Mouse (Mus musculus) MEL (cell line): ENCODE data around the gene Zfp300. TPM values are rescaled to one million over a fixed set of nuclear protein-coding genes. Genes with fewer than 3 reads are reported as not detected.
A peak's percentile ranks its signal among the peaks of the same experiment; 100 is the strongest.

Experiments
- DNase-seq: peaks from one replicate; pipeline ENCODE4 v3.0.0; 2011; ENCODE audit warnings: low read depth, low spot score
- H3K27ac ChIP-seq: 2 replicates; pipeline ENCODE4 v1.5.1; 2012; ENCODE audit warnings: low read depth, mild to moderate bottlenecking, control low read depth, low read length, moderate library complexity; ENCODE audit not compliant: control insufficient read depth
- H3K27me3 ChIP-seq, 2 experiments: fragments of 150-350 bp in 1 of 2; sonication (generic) in 1 of 2; 2 replicates each; pipeline ENCODE4 v1.6.1; 2012; ENCODE audit warnings: low read length in 2 of 2, mild to moderate bottlenecking in 2 of 2, improper control_type of control experiment in 1 of 2, moderate library complexity in 1 of 2; ENCODE audit not compliant: insufficient read depth in 2 of 2, control insufficient read depth in 1 of 2
- H3K36me3 ChIP-seq, 2 experiments: 2 replicates each; pipeline ENCODE4 v1.6.1; 2012 to 2014; ENCODE audit warnings: low read length in 2 of 2, improper control_type of control experiment in 1 of 2, inconsistent platforms in 1 of 2, mild to moderate bottlenecking in 1 of 2; ENCODE audit not compliant: insufficient read depth in 2 of 2, control insufficient read depth in 1 of 2
- H3K4me1 ChIP-seq, 2 experiments: fragments of 150-350 bp in 1 of 2; sonication (generic) in 1 of 2; 2 replicates each; pipeline ENCODE4 v1.6.1; 2012; ENCODE audit warnings: low read length in 2 of 2, improper control_type of control experiment in 1 of 2, mild to moderate bottlenecking in 1 of 2; ENCODE audit not compliant: insufficient read depth in 2 of 2, control insufficient read depth in 1 of 2
- H3K4me3 ChIP-seq, 2 experiments: fragments of 150-350 bp in 1 of 2; sonication (generic) in 1 of 2; 2 replicates each; pipeline ENCODE4 v1.5.1; 2012; ENCODE audit warnings: low read depth in 2 of 2, low read length in 2 of 2, mild to moderate bottlenecking in 2 of 2, moderate library complexity in 2 of 2, control low read depth in 1 of 2, improper control_type of control experiment in 1 of 2; ENCODE audit not compliant: control insufficient read depth in 1 of 2, insufficient read depth in 1 of 2
- H3K79me2 ChIP-seq: 2 replicates; pipeline ENCODE4 v1.6.1; 2012; ENCODE audit warnings: mild to moderate bottlenecking, low read length, moderate library complexity; ENCODE audit not compliant: control insufficient read depth, poor library complexity, insufficient read depth
- H3K9ac ChIP-seq: 2 replicates; pipeline ENCODE4 v1.6.1; 2012; ENCODE audit warnings: low read depth, mild to moderate bottlenecking, control low read depth, low read length, moderate library complexity; ENCODE audit not compliant: control insufficient read depth, poor library complexity, severe bottlenecking
- H3K9me3 ChIP-seq: fragments of 150-350 bp; sonication (generic); replicated peaks from 2 replicates; pipeline ENCODE4 v1.6.1; 2012; ENCODE audit warnings: mild to moderate bottlenecking, low read length, improper control_type of control experiment, moderate library complexity; ENCODE audit not compliant: insufficient read depth
- BHLHE40 ChIP-seq: IDR thresholded peaks from 2 replicates; pipeline ENCODE4 v1.6.1; 2012; ENCODE audit warnings: low read depth, mild to moderate bottlenecking, inconsistent platforms, low read length, improper control_type of control experiment, borderline replicate concordance
- CHD1 ChIP-seq: IDR thresholded peaks from 2 replicates; pipeline ENCODE4 v1.6.1; 2012; ENCODE audit warnings: low read depth, mild to moderate bottlenecking, inconsistent platforms, low read length, improper control_type of control experiment
- CHD2 ChIP-seq: IDR thresholded peaks from 2 replicates; pipeline ENCODE4 v1.6.1; 2011; ENCODE audit warnings: low read length, improper control_type of control experiment
- CTCF ChIP-seq, 3 experiments: IDR thresholded peaks in 2 of 3; conservative IDR thresholded peaks in 1 of 3; 2 replicates each; pipeline ENCODE4 v1.5.1; 2011 to 2012; ENCODE audit warnings: low read length in 3 of 3, low read depth in 2 of 3, mild to moderate bottlenecking in 2 of 3, improper control_type of control experiment in 1 of 3, inconsistent platforms in 1 of 3, mixed read lengths in 1 of 3, moderate library complexity in 1 of 3; ENCODE audit not compliant: control insufficient read depth in 1 of 3, insufficient read depth in 1 of 3, poor library complexity in 1 of 3, severe bottlenecking in 1 of 3
- E2F4 ChIP-seq: IDR thresholded peaks from 2 replicates; pipeline ENCODE4 v1.6.1; 2011; ENCODE audit warnings: low read depth, low read length, improper control_type of control experiment, borderline replicate concordance
- ELF1 ChIP-seq: IDR thresholded peaks from 2 replicates; pipeline ENCODE4 v1.6.1; 2014; ENCODE audit warnings: low read depth, mild to moderate bottlenecking, inconsistent platforms, low read length, improper control_type of control experiment, moderate library complexity
- EP300 ChIP-seq, 2 experiments: IDR thresholded peaks; 2 replicates each; pipeline ENCODE4 v1.6.1; 2011; ENCODE audit warnings: improper control_type of control experiment in 2 of 2, low read length in 2 of 2, low read depth in 1 of 2, mild to moderate bottlenecking in 1 of 2
- ETS1 ChIP-seq: IDR thresholded peaks from 2 replicates; pipeline ENCODE4 v1.6.1; 2012; ENCODE audit warnings: low read depth, mild to moderate bottlenecking, inconsistent platforms, low read length, improper control_type of control experiment, moderate library complexity
- GABPA ChIP-seq: IDR thresholded peaks from 2 replicates; pipeline ENCODE4 v1.6.1; 2012; ENCODE audit warnings: low read depth, mild to moderate bottlenecking, inconsistent platforms, low read length, improper control_type of control experiment, moderate library complexity
- GATA1 ChIP-seq: IDR thresholded peaks from 2 replicates; pipeline ENCODE4 v1.6.1; 2011; ENCODE audit warnings: low read depth, low read length, improper control_type of control experiment
- HCFC1 ChIP-seq: IDR thresholded peaks from 2 replicates; pipeline ENCODE4 v1.6.1; 2012; ENCODE audit warnings: low read depth, mild to moderate bottlenecking, inconsistent platforms, low read length, improper control_type of control experiment, moderate library complexity
- JUND ChIP-seq: IDR thresholded peaks from 2 replicates; pipeline ENCODE4 v1.6.1; 2011; ENCODE audit warnings: low read depth, mild to moderate bottlenecking, improper control_type of control experiment, low read length
- KAT2A ChIP-seq: conservative IDR thresholded peaks from 2 replicates; pipeline ENCODE4 v1.6.1; 2012; ENCODE audit warnings: low read depth, low read length, improper control_type of control experiment, inconsistent platforms
- MAFK ChIP-seq: IDR thresholded peaks from 2 replicates; pipeline ENCODE4 v1.6.1; 2011; ENCODE audit warnings: low read depth, mild to moderate bottlenecking, low read length, improper control_type of control experiment, borderline replicate concordance
- MAX ChIP-seq: IDR thresholded peaks from 2 replicates; pipeline ENCODE4 v1.6.1; 2011; ENCODE audit warnings: low read length, improper control_type of control experiment
- MAZ ChIP-seq: IDR thresholded peaks from 2 replicates; pipeline ENCODE4 v1.6.1; 2012; ENCODE audit warnings: low read depth, mild to moderate bottlenecking, inconsistent platforms, low read length, improper control_type of control experiment
- MXI1 ChIP-seq: IDR thresholded peaks from 2 replicates; pipeline ENCODE4 v1.6.1; 2011; ENCODE audit warnings: mild to moderate bottlenecking, low read depth, low read length, improper control_type of control experiment
- MYB ChIP-seq: IDR thresholded peaks from 2 replicates; pipeline ENCODE4 v1.6.1; 2011; ENCODE audit warnings: mild to moderate bottlenecking, low read depth, low read length, improper control_type of control experiment
- MYC ChIP-seq: IDR thresholded peaks from 2 replicates; pipeline ENCODE4 v1.6.1; 2011; ENCODE audit warnings: low read depth, mild to moderate bottlenecking, low read length, improper control_type of control experiment, moderate library complexity
- NELFE ChIP-seq: IDR thresholded peaks from 2 replicates; pipeline ENCODE4 v1.6.1; 2011; ENCODE audit warnings: low read depth, low read length, improper control_type of control experiment
- NRF1 ChIP-seq: IDR thresholded peaks from 2 replicates; pipeline ENCODE4 v1.6.1; 2014; ENCODE audit warnings: low read depth, mild to moderate bottlenecking, inconsistent platforms, low read length, improper control_type of control experiment, moderate library complexity; ENCODE audit not compliant: poor library complexity, insufficient read depth, severe bottlenecking
- POLR2A ChIP-seq, 2 experiments: IDR thresholded peaks; 2 replicates each; pipeline ENCODE4 v1.6.1; 2011 to 2012; ENCODE audit warnings: low read length in 2 of 2, mild to moderate bottlenecking in 2 of 2, control low read depth in 1 of 2, improper control_type of control experiment in 1 of 2, low read depth in 1 of 2, moderate library complexity in 1 of 2; ENCODE audit not compliant: control insufficient read depth in 1 of 2, insufficient read depth in 1 of 2, poor library complexity in 1 of 2
- POLR2AphosphoS2 ChIP-seq: IDR thresholded peaks from 2 replicates; pipeline ENCODE4 v1.6.1; 2011; ENCODE audit warnings: low read length, improper control_type of control experiment
- POLR2AphosphoS5 ChIP-seq: IDR thresholded peaks from 2 replicates; pipeline ENCODE4 v1.6.1; 2012; ENCODE audit warnings: low read depth, borderline replicate concordance, mild to moderate bottlenecking, inconsistent platforms, low read length, moderate library complexity, mixed read lengths
- RAD21 ChIP-seq: IDR thresholded peaks from 2 replicates; pipeline ENCODE4 v1.6.1; 2011; ENCODE audit warnings: mild to moderate bottlenecking, low read depth, low read length, improper control_type of control experiment
- SIN3A ChIP-seq: IDR thresholded peaks from 2 replicates; pipeline ENCODE4 v1.6.1; 2012; ENCODE audit warnings: low read length, improper control_type of control experiment, inconsistent platforms
- SMC3 ChIP-seq: IDR thresholded peaks from 2 replicates; pipeline ENCODE4 v1.6.1; 2011; ENCODE audit warnings: low read depth, low read length, improper control_type of control experiment
- TAL1 ChIP-seq: IDR thresholded peaks from 2 replicates; pipeline ENCODE4 v1.6.1; 2012; ENCODE audit warnings: mild to moderate bottlenecking, inconsistent platforms, low read length, moderate library complexity, mixed read lengths
- TCF12 ChIP-seq: IDR thresholded peaks from 2 replicates; pipeline ENCODE4 v1.6.1; 2014; ENCODE audit warnings: low read depth, mild to moderate bottlenecking, inconsistent platforms, low read length, improper control_type of control experiment, moderate library complexity
- UBTF ChIP-seq: IDR thresholded peaks from 2 replicates; pipeline ENCODE4 v1.6.1; 2012; ENCODE audit warnings: low read depth, mild to moderate bottlenecking, inconsistent platforms, low read length, improper control_type of control experiment, moderate library complexity, borderline replicate concordance; ENCODE audit not compliant: insufficient read depth
- USF1 ChIP-seq: IDR thresholded peaks from 2 replicates; pipeline ENCODE4 v1.6.1; 2014; ENCODE audit warnings: low read depth, mild to moderate bottlenecking, inconsistent platforms, low read length, improper control_type of control experiment, moderate library complexity
- USF2 ChIP-seq, 2 experiments: IDR thresholded peaks; 2 replicates each; pipeline ENCODE4 v1.6.1; 2011 to 2012; ENCODE audit warnings: improper control_type of control experiment in 2 of 2, low read length in 2 of 2, borderline replicate concordance in 1 of 2, inconsistent platforms in 1 of 2, low read depth in 1 of 2, mild to moderate bottlenecking in 1 of 2; ENCODE audit not compliant: insufficient read depth in 1 of 2
- ZC3H11A ChIP-seq: IDR thresholded peaks from 2 replicates; pipeline ENCODE4 v1.6.1; 2012; ENCODE audit warnings: low read depth, mild to moderate bottlenecking, inconsistent platforms, low read length, improper control_type of control experiment
- ZKSCAN1 ChIP-seq: IDR thresholded peaks from 2 replicates; pipeline ENCODE4 v1.6.1; 2012; ENCODE audit warnings: low read depth, mild to moderate bottlenecking, inconsistent platforms, low read length, improper control_type of control experiment, moderate library complexity
- ZMIZ1 ChIP-seq: IDR thresholded peaks from 2 replicates; pipeline ENCODE4 v1.6.1; 2012; ENCODE audit warnings: low read depth, mild to moderate bottlenecking, inconsistent platforms, low read length, improper control_type of control experiment, moderate library complexity
- ZNF384 ChIP-seq: IDR thresholded peaks from 2 replicates; pipeline ENCODE4 v1.6.1; 2012; ENCODE audit warnings: low read depth, mild to moderate bottlenecking, inconsistent platforms, low read length, improper control_type of control experiment
- polyA plus RNA-seq, 2 experiments: library from polyadenylated mRNA; stranded (reverse) in 1 of 2; unstranded in 1 of 2; fragments of >175 nt in 1 of 2; fragments of >200 nt in 1 of 2; gene quantifications; 2 replicates each; pipeline versions ENCODE4 v1.2.1 to v1.2.4; 2012; ENCODE audit warnings: low replicate concordance in 2 of 2, low read depth in 1 of 2; ENCODE audit not compliant: insufficient read length in 2 of 2, insufficient read depth in 1 of 2, missing spikeins in 1 of 2
- total RNA-seq: library from RNA; depleted of rRNA; stranded (reverse); fragments of 300-350 nt; gene quantifications from 2 replicates; pipeline ENCODE4 v1.2.3, GENCODE M21; 2012

Zfp300 gene
- total and polyA plus RNA-seq, 3 experiments = not detected

DNA sequence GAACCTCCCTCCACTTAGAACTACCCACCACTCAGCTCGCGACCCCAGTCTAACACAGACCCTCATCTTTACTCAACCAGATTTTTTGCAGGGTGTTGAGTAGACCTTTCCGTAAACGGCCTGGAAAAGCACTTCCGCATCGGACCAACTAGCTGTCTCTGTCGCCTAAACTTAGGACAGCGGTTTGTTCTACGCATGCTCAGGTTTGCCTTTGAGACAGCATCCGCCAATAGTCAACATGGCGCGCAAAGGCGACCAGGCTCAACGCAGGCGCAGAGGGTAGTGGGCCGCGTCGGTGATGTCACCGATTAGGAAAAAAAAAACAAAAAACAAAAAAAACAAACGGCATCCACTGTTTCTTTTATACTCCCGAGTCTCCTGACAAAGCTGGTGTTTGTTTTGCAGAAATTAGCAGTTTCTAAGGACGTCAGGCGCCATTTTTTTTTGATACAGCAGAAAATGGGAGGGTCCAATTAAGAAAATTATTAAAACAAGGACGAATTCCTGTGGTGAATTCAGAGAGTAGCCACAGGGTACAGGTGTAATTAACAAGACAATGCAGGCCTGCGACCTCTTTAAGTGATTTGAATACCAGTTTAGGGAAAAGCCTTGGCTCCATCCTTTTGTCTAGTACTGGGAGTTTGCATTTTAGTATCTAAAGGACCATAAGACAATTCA, 27.3 kb downstream of the Zfp300 start, which contains the start of gene Zfp182:
Gene Zfp182, minus strand, starts transcription at position 451 of the 678 bp plus-strand sequence.
- Histone ChIP-seq H3K4me3 (peak within 1 kb of the TSS; percentile 95 to 97), H3K9ac (peak within 1 kb of the TSS; percentile 73), H3K79me2 (peaks cover 5% of the 10 kb centered on the region), H3K27ac (peak within 1 kb of the TSS; percentile 67), H3K9me3 (no peaks in the 10 kb centered on the region), H3K36me3 (peaks cover 0 to 9% of the 10 kb centered on the region in 2 experiments), H3K27me3 (no peaks in the 10 kb centered on the region; a peak in 1 of 4 replicates), H3K4me1 (peaks cover 2 to 4% of the 10 kb centered on the region in 2 experiments; a peak in 1 of 4 replicates)
- peak; percentile 96 for DNase-seq
- TF ChIP-seq TAL1 = no peak
- TF ChIP-seq MAZ = no peak; the same call in 1 of the 2 replicates
- TF ChIP-seq TCF12 = peak; percentile 67
- TF ChIP-seq RAD21 = no peak
- no peak for TF ChIP-seq SMC3
- 0 out of 4 replicates have a peak, but pooled peaks of 1 of the 2 experiments have one; percentile 5 for TF ChIP-seq EP300 (IDR thresholded peaks at IDR 0.05; ENCODE audit: low read depth in 1 of 2, low read length in 2 of 2)
- peak; percentile 51; the same call in 1 of the 2 replicates for TF ChIP-seq MXI1
- TF ChIP-seq HCFC1 = peak; percentile 97
- peak; percentile 77; the same call in 1 of the 2 replicates for TF ChIP-seq POLR2AphosphoS2
- TF ChIP-seq POLR2A (IDR thresholded peaks at IDR 0.05; ENCODE audit: control insufficient read depth in 1 of 2, insufficient read depth in 1 of 2, low read depth in 1 of 2, low read length in 2 of 2, poor library complexity in 1 of 2) = peak; percentile 46 to 79; a peak in 3 of 4 replicates
- TF ChIP-seq USF2 (IDR thresholded peaks at IDR 0.05; ENCODE audit: borderline replicate concordance in 1 of 2, insufficient read depth in 1 of 2, low read depth in 1 of 2, low read length in 2 of 2) = no peak
- peak; percentile 86 for TF ChIP-seq KAT2A
- no peak for TF ChIP-seq JUND
- TF ChIP-seq SIN3A = peak; percentile 95
- no peak for TF ChIP-seq GABPA
- peak; percentile 72 for TF ChIP-seq NELFE
- TF ChIP-seq ELF1 = peak; percentile 100
- peak; percentile 95 for TF ChIP-seq NRF1
- peak; percentile 91; the same call in 1 of the 2 replicates for TF ChIP-seq CHD1
- TF ChIP-seq ETS1 = peak; percentile 50; the same call in 1 of the 2 replicates
- TF ChIP-seq ZC3H11A = no peak
- TF ChIP-seq E2F4 = peak; percentile 77; the same call in 1 of the 2 replicates
- TF ChIP-seq USF1 = no peak
- TF ChIP-seq ZKSCAN1 = 0 out of 2 replicates have a peak, but pooled peaks have one; percentile 20
- TF ChIP-seq MYB = peak; percentile 78
- TF ChIP-seq CHD2 = no peak
- 0 out of 2 replicates have a peak, but pooled peaks have one; percentile 34 for TF ChIP-seq MAFK
- TF ChIP-seq MAX = no peak
- no peak for TF ChIP-seq BHLHE40
- TF ChIP-seq GATA1 = peak; percentile 21; the same call in 1 of the 2 replicates
- 0 out of 2 replicates have a peak, but pooled peaks have one; percentile 20 for TF ChIP-seq MYC
- no peak for TF ChIP-seq CTCF (IDR thresholded peaks at IDR 0.05 in 2 of 3, conservative IDR thresholded peaks at IDR 0.05 in 1 of 3; ENCODE audit: control insufficient read depth in 1 of 3, insufficient read depth in 1 of 3, low read depth in 2 of 3, low read length in 3 of 3, poor library complexity in 1 of 3, severe bottlenecking in 1 of 3)
- no peak for TF ChIP-seq POLR2AphosphoS5
- peak; percentile 95 for TF ChIP-seq ZNF384
- peak; percentile 67; the same call in 1 of the 2 replicates for TF ChIP-seq ZMIZ1
- TF ChIP-seq UBTF = no peak
